Mouse (Mus musculus): ENCODE results near the gene Arhgap8.

GRCm38 (mm10) chr15:84784812-84785211, 65.0 kb downstream of the Arhgap8 start:
- no peak for TF ChIP-seq EP300 (IDR thresholded peaks at IDR 0.05; ENCODE audit: low read depth)
- no peak for TF ChIP-seq CTCF (IDR thresholded peaks at IDR 0.05; ENCODE audit: low read depth)
